Mouse (Mus musculus) sigmoid colon, adult 10 weeks (tissue): Measurements from ENCODE around the gene Dlat. TPM values are rescaled to one million over a fixed set of nuclear protein-coding genes. Genes with fewer than 3 reads are reported as not detected.

Experiments
- polyA plus RNA-seq: library from polyadenylated mRNA; stranded (reverse); fragments of 350-450 nt; fragmentation: Illumina TruSeq; extraction: RNeasy Lipid Tissue Mini Kit (QIAGEN cat#74804); gene quantifications from one replicate; pipeline ENCODE4 v1.2.3, GENCODE M21; 2014; ENCODE audit warnings: low read depth, low replicate concordance

The Dlat gene
- polyA plus RNA-seq = 118 TPM

DNA sequence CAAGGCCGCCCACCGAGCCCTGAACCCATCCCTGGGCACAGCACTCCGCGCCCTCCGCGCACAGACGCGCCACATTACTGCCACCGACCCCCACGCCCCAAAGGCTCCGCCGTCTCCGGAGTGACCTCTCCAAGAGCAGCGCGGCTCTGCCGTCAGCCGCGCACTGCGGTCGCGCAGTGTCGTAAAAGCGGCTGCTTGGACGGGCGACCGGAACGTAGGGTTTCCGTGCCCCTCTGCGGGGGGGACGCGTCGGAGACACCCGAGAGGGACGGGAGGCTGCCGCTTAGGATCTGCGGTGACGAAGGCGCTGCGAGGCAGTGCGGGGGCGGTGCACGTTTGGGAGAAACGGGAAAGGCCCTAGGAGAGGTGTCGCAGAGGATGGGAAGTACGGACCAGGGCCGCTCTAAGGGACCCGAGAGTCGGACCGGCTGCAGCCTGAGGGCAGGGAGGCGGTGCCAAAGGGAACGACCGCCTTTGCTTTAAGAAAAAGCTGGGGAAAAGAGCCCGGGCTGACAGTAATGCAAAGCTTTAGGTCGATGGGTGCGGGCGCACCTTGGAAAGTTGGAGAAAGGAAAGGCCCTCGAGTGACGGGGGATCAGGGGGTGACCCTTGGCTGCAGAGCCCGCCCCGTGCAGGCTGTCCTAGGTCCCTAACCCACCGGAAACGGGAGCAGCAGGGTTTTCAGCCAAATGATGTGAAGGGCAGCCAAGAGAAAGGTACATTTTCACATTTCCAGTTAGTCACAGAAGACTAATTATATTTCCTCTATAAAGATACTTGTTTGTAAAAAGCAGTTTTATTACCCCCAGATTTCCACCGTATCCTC is at the start of gene Dlat:
TSS of gene Dlat (minus strand) at position 389 of the 826 bp plus-strand sequence.

DNA sequence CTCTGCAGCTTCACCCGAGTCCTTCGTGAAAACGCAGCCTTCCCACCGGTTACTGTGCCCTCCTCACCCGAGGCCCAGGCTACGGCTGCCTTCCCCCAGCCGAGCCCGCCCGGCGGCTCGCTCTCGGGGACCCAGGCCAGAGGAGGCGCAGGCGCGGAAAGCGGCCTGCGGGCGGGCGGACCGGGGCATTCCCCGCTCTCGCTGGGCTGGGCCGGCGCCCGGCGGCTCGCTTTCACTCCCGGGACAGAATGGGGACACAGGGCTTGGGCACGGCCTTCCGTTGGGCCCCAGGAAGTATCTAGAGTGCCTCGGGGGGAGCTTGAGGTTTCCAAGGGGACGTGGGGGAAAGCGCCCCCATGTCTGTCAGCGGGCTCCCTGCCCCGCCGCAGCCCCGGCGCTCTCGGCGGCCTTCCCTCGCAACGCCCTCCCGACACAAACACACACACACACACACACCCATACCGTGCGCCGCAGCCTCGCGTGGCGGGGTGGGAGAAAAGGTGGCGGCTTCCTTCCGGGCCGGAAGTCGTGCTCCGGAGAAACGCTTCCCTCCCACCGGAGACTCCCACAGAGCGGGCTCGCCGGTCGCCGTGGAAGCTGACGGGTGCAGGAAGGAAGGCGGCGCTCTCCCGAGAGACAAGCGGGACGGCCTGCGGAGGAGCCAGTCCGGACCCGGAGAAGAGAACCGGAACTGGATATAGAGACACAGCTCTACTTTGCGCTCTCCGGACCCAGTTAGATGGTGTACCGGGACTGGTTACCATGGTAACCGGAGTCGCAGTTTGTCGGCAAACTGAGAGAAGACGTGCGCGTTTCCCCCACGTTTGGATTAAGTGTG is 42.6 kb downstream of the Dlat start, which contains the start of the genes Pih1d2 and Nkapd1:
TSS of gene Pih1d2 (plus strand) at position 556 of the 838 bp plus-strand sequence.
TSS of gene Nkapd1 (minus strand) at position 699 of the 838 bp plus-strand sequence.

DNA sequence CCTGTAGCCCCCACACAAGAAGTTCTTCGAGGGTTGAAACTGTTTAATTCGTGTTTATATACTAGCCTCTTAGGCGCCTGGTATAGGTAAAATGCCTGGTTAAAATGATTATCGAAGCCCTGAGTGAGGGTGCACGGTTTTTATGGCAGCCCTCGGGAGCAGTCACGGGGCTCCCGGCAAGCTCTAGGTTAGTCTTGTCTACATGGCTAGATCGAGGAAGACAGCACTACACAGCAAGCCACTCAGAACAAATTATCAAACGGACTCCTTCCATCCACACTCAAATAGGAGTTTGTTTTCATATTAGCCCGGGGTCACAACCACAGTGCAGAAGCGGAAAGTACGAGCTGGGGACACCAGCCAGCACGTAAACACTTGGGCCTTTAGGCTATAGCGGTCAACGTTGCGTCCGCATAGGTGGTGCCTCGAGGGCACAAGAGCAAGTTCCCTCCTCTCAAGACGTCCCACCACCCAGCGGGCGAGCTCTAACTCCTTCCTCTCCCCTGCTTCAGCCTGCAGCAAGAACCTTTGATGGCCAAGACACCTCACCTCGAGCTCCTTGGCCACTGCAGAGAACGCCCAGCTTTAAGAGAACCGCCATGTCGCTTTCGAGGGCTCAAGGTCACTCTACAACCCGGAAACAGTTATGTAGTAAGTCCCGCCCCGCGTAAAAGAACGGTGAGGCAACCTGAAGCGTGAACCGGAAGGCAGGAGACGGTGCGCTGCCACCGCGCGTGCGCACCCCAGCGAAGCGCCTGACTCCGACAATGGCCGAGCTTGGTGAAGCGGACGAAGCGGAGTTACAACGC is 56.2 kb downstream of the Dlat start, which contains the start of the genes Sdhd and Timm8b:
TSS of gene Sdhd (minus strand) at position 624 of the 809 bp plus-strand sequence.
TSS of gene Timm8b (plus strand) at position 722 of the 809 bp plus-strand sequence.

Other genes with a start within 250 kb of the Dlat start
- 55.0 TPM for gene Plet1, start 165.3 kb downstream of the Dlat start, polyA plus RNA-seq
- 200 TPM for gene Pts, start 131.1 kb downstream of the Dlat start, polyA plus RNA-seq
- 1,164 TPM for gene Il18, start 105.0 kb downstream of the Dlat start, polyA plus RNA-seq
- 25.0 TPM for gene Bco2, start 104.6 kb downstream of the Dlat start, polyA plus RNA-seq
- 13.9 TPM for gene Tex12, start 98.5 kb downstream of the Dlat start, polyA plus RNA-seq
- gene Sdhd, start 56.0 kb downstream of the Dlat start, polyA plus RNA-seq = 374 TPM
- 88.6 TPM for gene Timm8b, start 55.9 kb downstream of the Dlat start, polyA plus RNA-seq
- gene Pih1d2, start 42.5 kb downstream of the Dlat start, polyA plus RNA-seq = 4.5 TPM
- 123 TPM for gene Nkapd1, start 42.3 kb downstream of the Dlat start, polyA plus RNA-seq
- gene Dixdc1, start 79.7 kb upstream of the Dlat start, polyA plus RNA-seq = 22.0 TPM
- gene 2310030G06Rik, start 86.8 kb upstream of the Dlat start, polyA plus RNA-seq = 44.2 TPM
- 10.2 TPM for gene Cryab, start 91.5 kb upstream of the Dlat start, polyA plus RNA-seq
- not detected for gene Hspb2, start 92.6 kb upstream of the Dlat start, polyA plus RNA-seq
- gene Fdxacb1, start 108.5 kb upstream of the Dlat start, polyA plus RNA-seq = 8.9 TPM
- 10.8 TPM for gene Alg9, start 115.2 kb upstream of the Dlat start, polyA plus RNA-seq
- gene 1110032A03Rik, start 115.7 kb upstream of the Dlat start, polyA plus RNA-seq = 94.8 TPM
- 29.4 TPM for gene Ppp2r1b, start 185.5 kb upstream of the Dlat start, polyA plus RNA-seq